Mouse (Mus musculus) cortical plate, adult 2 months (tissue): Measurements from ENCODE around the gene Tanc1.

ENCODE experiments used
- CTCF ChIP-seq: fragments of 200-500 bp; IDR thresholded peaks from 2 replicates; pipeline ENCODE4 v1.5.1; 2011; ENCODE audit warnings: mild to moderate bottlenecking, control low read depth, low read length; ENCODE audit not compliant: insufficient read depth; ENCODE audit errors: extremely low read depth
- POLR2A ChIP-seq: fragments of 200-500 bp; IDR thresholded peaks from 2 replicates; pipeline ENCODE4 v1.6.1; 2011; ENCODE audit warnings: mild to moderate bottlenecking, low read length, control low read depth; ENCODE audit not compliant: insufficient read depth; ENCODE audit errors: extremely low read depth

DNA sequence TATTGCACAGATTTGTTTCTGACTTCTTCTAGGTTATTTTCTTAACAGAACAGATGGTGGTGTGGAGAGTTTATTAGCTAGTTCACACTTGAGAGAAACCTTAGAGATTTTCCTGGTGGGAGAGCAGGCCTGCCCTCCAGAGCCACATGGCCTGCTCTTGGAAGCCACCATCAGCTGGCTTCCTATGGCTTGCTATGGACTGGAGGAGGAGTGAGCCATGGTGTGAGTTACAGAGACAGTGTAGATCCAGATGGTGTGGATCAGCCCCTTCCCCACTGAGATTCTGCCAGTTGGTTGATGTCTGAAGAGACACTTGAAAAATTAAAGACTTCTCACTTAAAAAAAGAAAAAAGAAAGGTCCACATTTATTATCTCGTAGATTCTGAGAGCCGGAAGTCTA is 209.2 kb downstream of the Tanc1 start:
- TF ChIP-seq CTCF (no peak), POLR2A (no peak)
